Mouse (Mus musculus) cerebral cortex, adult 2 months (tissue): ENCODE measurements around the gene Prl3c1.

Experiments used
- WGBS: fragments of 180-500 bp; shearing (Covaris S2); methylation state at CpG from one replicate; pipeline ENCODE4 v1.1.7; 2018; 5-methylcytosine and 5-hydroxymethylcytosine counted together

The Prl3c1 gene

GRCm38 (mm10) chr13:27196359-27196758 lies at the start of gene Prl3c1:
Prl3c1 (plus strand) TSS chr13:27196659.
- 96% methylated on average over 1 of the region's 1 CpGs for WGBS

- 70% methylated on average over 1 of the region's 1 CpGs for WGBS
These were observed 48.2 kb upstream of the Prl3c1 start for GRCm38 (mm10) chr13:27148264-27148663.

- WGBS = 93% methylated on average over 3 of the region's 3 CpGs
These were observed 40.0 kb upstream of the Prl3c1 start, which contains the start of gene Prl3d3 for GRCm38 (mm10) chr13:27156490-27156889. Prl3d3 (plus strand) TSS chr13:27156790.

GRCm38 (mm10) chr13:27241547-27241946 lies 45.1 kb downstream of the Prl3c1 start, which contains the start of gene Prl3b1:
Prl3b1 (plus strand) TSS chr13:27241847.
- WGBS = 94% methylated on average over 1 of the region's 1 CpGs
